Mouse (Mus musculus): ENCODE measurements around the gene Dytn.
"Not testable (repeated sequence)": the region's sequence is repeated elsewhere in the genome, so short reads cannot be mapped to it uniquely, and the experiment has no call there.

The Dytn gene

GRCm38 (mm10) chr1:63686827-63687226, at the start of gene Dytn:
Gene Dytn (minus strand): TSS chr1:63686927.
- no peak for DNase-seq

- DNase-seq = peak; percentile 95
Measured at GRCm38 (mm10) chr1:63730240-63730771, 43.6 kb upstream of the Dytn start, which contains the start of the genes Mdh1b and Fastkd2. Gene Mdh1b (minus strand): TSS chr1:63730318. Gene Fastkd2 (plus strand): TSS chr1:63730614.

- no peak for DNase-seq
Measured at GRCm38 (mm10) chr1:63729796-63730195, 43.1 kb upstream of the Dytn start.

- no peak for DNase-seq
Measured at GRCm38 (mm10) chr1:63720161-63720560, 33.4 kb upstream of the Dytn start.

GRCm38 (mm10) chr1:63708876-63709275, 22.1 kb upstream of the Dytn start:
- DNase-seq = no peak

- DNase-seq = no peak
Measured at GRCm38 (mm10) chr1:63705733-63706132, 19.0 kb upstream of the Dytn start.

- DNase-seq = no peak
Measured at GRCm38 (mm10) chr1:63696861-63697260, 10.1 kb upstream of the Dytn start.

- DNase-seq = no peak
Measured at GRCm38 (mm10) chr1:63675975-63676374, 10.8 kb downstream of the Dytn start.

GRCm38 (mm10) chr1:63668852-63669160, 17.9 kb downstream of the Dytn start:
- DNase-seq = peak; percentile 36

GRCm38 (mm10) chr1:63667949-63668851, 18.5 kb downstream of the Dytn start:
- DNase-seq = no peak

GRCm38 (mm10) chr1:63667201-63667948, 19.4 kb downstream of the Dytn start:
- DNase-seq = no peak

- DNase-seq = no peak
Measured at GRCm38 (mm10) chr1:63666089-63666488, 20.6 kb downstream of the Dytn start.

GRCm38 (mm10) chr1:63659591-63659990, 27.1 kb downstream of the Dytn start:
- DNase-seq = peak; percentile 51

GRCm38 (mm10) chr1:63658016-63658415, 28.7 kb downstream of the Dytn start:
- DNase-seq = peak; percentile 66

GRCm38 (mm10) chr1:63639921-63640320, 46.8 kb downstream of the Dytn start:
- no peak for DNase-seq

GRCm38 (mm10) chr1:63630390-63630789, 56.3 kb downstream of the Dytn start:
- not testable (repeated sequence) for DNase-seq

- peak; percentile 4 for DNase-seq
Measured at GRCm38 (mm10) chr1:63628211-63628610, 58.5 kb downstream of the Dytn start.

- no peak for DNase-seq
Measured at GRCm38 (mm10) chr1:63615668-63616067, 71.1 kb downstream of the Dytn start, which contains the start of gene Gm39653. Gene Gm39653 (plus strand): TSS chr1:63615968.

- DNase-seq = peak; percentile 62
Measured at GRCm38 (mm10) chr1:63614594-63614993, 72.1 kb downstream of the Dytn start.

GRCm38 (mm10) chr1:63609613-63610012, 77.1 kb downstream of the Dytn start:
- DNase-seq = no peak

GRCm38 (mm10) chr1:63603870-63604500, 82.7 kb downstream of the Dytn start:
- peak; percentile 3 for DNase-seq

GRCm38 (mm10) chr1:63586869-63587268, 99.9 kb downstream of the Dytn start:
- DNase-seq = no peak

- no peak for DNase-seq
Measured at GRCm38 (mm10) chr1:63579153-63579552, 107.6 kb downstream of the Dytn start.
